Mouse (Mus musculus) ES-Bruce4 (cell line): ENCODE results near the gene 4833439L19Rik. TPM values are rescaled to one million over a fixed set of nuclear protein-coding genes. Genes with fewer than 3 reads are reported as not detected.

ENCODE experiments used
- H3K27ac ChIP-seq: 2 replicates; pipeline ENCODE4 v1.5.1; 2012; ENCODE audit warnings: low read length, inconsistent platforms; ENCODE audit not compliant: insufficient read depth
- H3K27me3 ChIP-seq: 2 replicates; pipeline ENCODE4 v1.6.1; 2012; ENCODE audit warnings: mild to moderate bottlenecking, low read length, inconsistent platforms; ENCODE audit not compliant: control insufficient read depth, poor library complexity, insufficient read depth, severe bottlenecking
- H3K36me3 ChIP-seq: 2 replicates; pipeline ENCODE4 v1.6.1; 2012; ENCODE audit warnings: inconsistent platforms, mild to moderate bottlenecking, low read length, moderate library complexity; ENCODE audit not compliant: control insufficient read depth, poor library complexity, insufficient read depth, severe bottlenecking
- H3K4me1 ChIP-seq: one replicate; pipeline ENCODE4 v1.8.1; 2011; ENCODE audit warnings: low read length; ENCODE audit not compliant: control insufficient read depth, insufficient read depth
- H3K4me3 ChIP-seq: 2 replicates; pipeline ENCODE4 v1.5.1; 2011; ENCODE audit warnings: low read depth, mild to moderate bottlenecking, low read length
- H3K9ac ChIP-seq: 2 replicates; pipeline ENCODE4 v1.6.1; 2012; ENCODE audit warnings: low read depth, mild to moderate bottlenecking, inconsistent platforms; ENCODE audit not compliant: poor library complexity, severe bottlenecking
- H3K9me3 ChIP-seq: replicated peaks from 2 replicates; pipeline ENCODE4 v1.6.1; 2012; ENCODE audit warnings: mild to moderate bottlenecking, low read length, inconsistent platforms; ENCODE audit not compliant: control insufficient read depth, poor library complexity, insufficient read depth, severe bottlenecking
- CTCF ChIP-seq: IDR thresholded peaks from one replicate; pipeline ENCODE4 v1.8.1; 2011; ENCODE audit warnings: low read depth, low read length
- EP300 ChIP-seq: IDR thresholded peaks from 2 replicates; pipeline ENCODE4 v1.6.1; 2011; ENCODE audit warnings: low read depth, low read length; ENCODE audit not compliant: insufficient read depth
- POLR2A ChIP-seq: IDR thresholded peaks from one replicate; pipeline ENCODE4 v1.8.1; 2011; ENCODE audit warnings: low read length; ENCODE audit not compliant: insufficient read depth
- polyA plus RNA-seq: library from polyadenylated mRNA; stranded (reverse); fragments of >200 nt; gene quantifications from 2 replicates; pipeline ENCODE4 v1.2.4, GENCODE M21; 2011; ENCODE audit warnings: low read depth; ENCODE audit not compliant: missing spikeins, insufficient read depth, insufficient read length

4833439L19Rik gene
- polyA plus RNA-seq, 1 experiment = 110 TPM

GRCm38 (mm10) chr13:54577652-54578507 lies 12.6 kb upstream of the 4833439L19Rik start:
- H3K9ac ChIP-seq = no peak overlapping the region
- TF ChIP-seq EP300 (no peak), CTCF (no peak), POLR2A (no peak)
- no peak overlapping the region for H3K27ac ChIP-seq
- H3K4me1 ChIP-seq = no peaks in the 10 kb centered on the region
- H3K36me3 ChIP-seq = peaks cover 8% of the 10 kb centered on the region; the same call in 1 of the 2 replicates
- H3K27me3 ChIP-seq = no peaks in the 10 kb centered on the region
- no peaks in the 10 kb centered on the region for H3K9me3 ChIP-seq
- no peak overlapping the region for H3K4me3 ChIP-seq

- no peak overlapping the region for H3K27ac ChIP-seq
- H3K36me3 ChIP-seq = peaks cover 5% of the 10 kb centered on the region; the same call in 1 of the 2 replicates
- no peak for TF ChIP-seq EP300
- no peak for TF ChIP-seq POLR2A
- TF ChIP-seq CTCF = no peak
These were observed 10.3 kb upstream of the 4833439L19Rik start for GRCm38 (mm10) chr13:54575489-54575888.

GRCm38 (mm10) chr13:54574854-54575481 lies 9.7 kb upstream of the 4833439L19Rik start, which contains the start of gene Arl10:
Arl10 (plus strand) TSS chr13:54575015.
- H3K4me1 ChIP-seq = no peaks in the 10 kb centered on the region
- no peaks in the 10 kb centered on the region for H3K27me3 ChIP-seq
- peak within 1 kb of the TSS; percentile 81 for H3K9ac ChIP-seq
- peak within 1 kb of the TSS; percentile 85 for H3K4me3 ChIP-seq
- no peaks in the 10 kb centered on the region for H3K9me3 ChIP-seq
- peaks cover 4% of the 10 kb centered on the region; the same call in 1 of the 2 replicates for H3K36me3 ChIP-seq
- H3K27ac ChIP-seq = no peak within 1 kb of the TSS
- TF ChIP-seq CTCF = no peak
- no peak for TF ChIP-seq EP300
- peak; percentile 76 for TF ChIP-seq POLR2A

More at GRCm38 (mm10) chr13:54575489-54575888, 10.3 kb upstream of the 4833439L19Rik start:
- Histone ChIP-seq H3K4me3 (peak overlapping the region; percentile 85), H3K9ac (peak overlapping the region; percentile 81), H3K27me3 (no peaks in the 10 kb centered on the region), H3K4me1 (no peaks in the 10 kb centered on the region), H3K9me3 (no peaks in the 10 kb centered on the region)

- no peak for TF ChIP-seq EP300
- no peak for TF ChIP-seq CTCF
- no peak for TF ChIP-seq POLR2A
- H3K9me3 ChIP-seq = no peaks in the 10 kb centered on the region
- H3K4me1 ChIP-seq = peaks cover 2% of the 10 kb centered on the region
- H3K36me3 ChIP-seq = no peaks in the 10 kb centered on the region
- H3K27me3 ChIP-seq = no peaks in the 10 kb centered on the region
- H3K4me3 ChIP-seq = no peak overlapping the region
- no peak overlapping the region for H3K27ac ChIP-seq
- H3K9ac ChIP-seq = no peak overlapping the region
These were observed 7.4 kb upstream of the 4833439L19Rik start for GRCm38 (mm10) chr13:54572621-54573020.

- no peaks in the 10 kb centered on the region for H3K27me3 ChIP-seq
- H3K36me3 ChIP-seq = no peaks in the 10 kb centered on the region
- no peak overlapping the region for H3K27ac ChIP-seq
- no peak overlapping the region for H3K4me3 ChIP-seq
- TF ChIP-seq CTCF (no peak), EP300 (no peak)
- H3K9ac ChIP-seq = no peak overlapping the region
- H3K9me3 ChIP-seq = no peaks in the 10 kb centered on the region
- peaks cover 2% of the 10 kb centered on the region for H3K4me1 ChIP-seq
These were observed 6.4 kb upstream of the 4833439L19Rik start for GRCm38 (mm10) chr13:54571637-54572036.
